Mouse (Mus musculus) spleen, postnatal 14 days (tissue): ENCODE data around the gene Sec22b.

Source experiments
- DNase-seq, 2 experiments: peaks; one replicate each; pipeline ENCODE4 v3.0.0; 2021 to 2022; ENCODE audit warnings: low spot score in 2 of 2

The Sec22b gene

DNA sequence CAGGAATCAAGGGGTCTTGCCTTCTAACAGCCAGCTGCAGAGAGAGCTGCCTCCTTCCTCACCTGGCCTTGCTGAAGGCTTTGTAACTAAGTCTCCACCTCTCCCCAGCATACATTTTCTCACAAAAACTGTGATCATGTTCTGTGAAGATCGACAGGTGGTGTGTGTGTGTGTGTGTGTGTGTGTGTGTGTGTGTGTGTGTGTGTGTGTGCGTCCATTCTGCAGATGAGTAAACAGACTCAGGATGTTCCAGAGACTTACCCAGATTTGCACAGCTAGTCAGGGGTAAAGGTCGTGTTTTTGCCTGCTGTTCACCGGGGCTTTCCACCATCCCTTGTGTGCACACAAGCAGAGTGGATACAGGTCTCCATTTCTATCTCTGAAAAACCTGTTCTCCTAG, 71.7 kb downstream of the Sec22b start:
- no peak for DNase-seq
